Mouse (Mus musculus) CH12.LX (cell line): Measurements from ENCODE around the gene Rnf43.

Source experiments
- CTCF ChIP-seq, 2 experiments: IDR thresholded peaks in 1 of 2; conservative IDR thresholded peaks in 1 of 2; 2 replicates each; pipeline ENCODE4 v1.5.1; 2011 to 2012; ENCODE audit warnings: low read depth in 2 of 2, low read length in 2 of 2, improper control_type of control experiment in 1 of 2, inconsistent platforms in 1 of 2, mild to moderate bottlenecking in 1 of 2, moderate library complexity in 1 of 2
- E2F4 ChIP-seq: IDR thresholded peaks from 2 replicates; pipeline ENCODE4 v1.6.1; 2011; ENCODE audit warnings: low read depth, low read length, improper control_type of control experiment; ENCODE audit not compliant: insufficient replicate concordance
- MXI1 ChIP-seq: IDR thresholded peaks from 2 replicates; pipeline ENCODE4 v1.6.1; 2011; ENCODE audit warnings: mild to moderate bottlenecking, low read depth, low read length, improper control_type of control experiment
- NELFE ChIP-seq: IDR thresholded peaks from 2 replicates; pipeline ENCODE4 v1.6.1; 2011; ENCODE audit warnings: low read depth, low read length, improper control_type of control experiment
- POLR2A ChIP-seq: IDR thresholded peaks from 2 replicates; pipeline ENCODE4 v1.6.1; 2011; ENCODE audit warnings: low read depth, mild to moderate bottlenecking, improper control_type of control experiment, low read length
- SMC3 ChIP-seq: IDR thresholded peaks from 2 replicates; pipeline ENCODE4 v1.6.1; 2011; ENCODE audit warnings: low read depth, low read length, improper control_type of control experiment
- TCF12 ChIP-seq: IDR thresholded peaks from 2 replicates; pipeline ENCODE4 v1.6.1; 2014; ENCODE audit warnings: low read depth, mild to moderate bottlenecking, inconsistent platforms, low read length, improper control_type of control experiment
- ZMIZ1 ChIP-seq: IDR thresholded peaks from 2 replicates; pipeline ENCODE4 v1.6.1; 2012; ENCODE audit warnings: low read depth, mild to moderate bottlenecking, inconsistent platforms, low read length, improper control_type of control experiment

DNA sequence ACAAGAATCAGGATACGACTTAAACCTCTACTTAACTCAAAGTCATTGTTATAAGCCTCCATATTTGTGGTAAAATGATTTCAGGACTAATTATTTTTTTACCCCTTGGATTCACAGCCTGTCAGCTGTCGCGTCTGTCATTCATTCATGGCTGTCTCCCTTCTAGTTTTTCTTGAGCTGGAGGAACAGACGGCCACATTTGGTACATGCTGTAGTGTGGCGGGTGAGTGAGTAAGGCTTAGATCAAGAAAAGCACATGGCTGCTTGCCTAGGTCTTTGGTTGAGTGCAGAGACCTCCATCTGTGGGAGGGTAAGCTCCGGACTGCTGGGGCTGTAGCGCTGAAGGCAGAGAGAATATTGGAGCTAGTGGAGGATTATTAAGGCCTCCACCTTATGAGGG lies 85.2 kb downstream of the Rnf43 start:
- TF ChIP-seq CTCF (conservative IDR thresholded peaks at IDR 0.05 in 1 of 2, IDR thresholded peaks at IDR 0.05 in 1 of 2; ENCODE audit: low read depth in 2 of 2, low read length in 2 of 2) (no peak), MXI1 (no peak), E2F4 (no peak), NELFE (no peak), TCF12 (no peak), ZMIZ1 (no peak), POLR2A (no peak), SMC3 (no peak)
